Mouse (Mus musculus): ENCODE measurements at regions not wholly inside any gene's neighbourhood (a gene's known extent, or its start where the extent isn't known, plus 50 kb on each side); places are given as distances from the start of the nearest gene placed in this dataset.

- DNase-seq: no peak
These were observed 92.1 kb downstream of the Bcl2l11 start for GRCm38 (mm10) chr2:128217784-128218467.

GRCm38 (mm10) chr2:128218961-128219360, 93.1 kb downstream of the Bcl2l11 start:
- no peak for DNase-seq

GRCm38 (mm10) chr2:128221055-128221454, 95.2 kb downstream of the Bcl2l11 start:
- no peak for DNase-seq

- DNase-seq: no peak
These were observed 95.8 kb downstream of the Bcl2l11 start for GRCm38 (mm10) chr2:128221657-128222056.

GRCm38 (mm10) chr2:128226465-128227047, 100.7 kb downstream of the Bcl2l11 start:
- DNase-seq: no peak

GRCm38 (mm10) chr2:128229730-128230129, 103.9 kb downstream of the Bcl2l11 start:
- no peak for DNase-seq

GRCm38 (mm10) chr2:128230921-128231320, 105.1 kb downstream of the Bcl2l11 start:
- no peak for DNase-seq

GRCm38 (mm10) chr2:128231338-128231737, 105.5 kb downstream of the Bcl2l11 start:
- DNase-seq: no peak

- DNase-seq: no peak
These were observed 106.2 kb downstream of the Bcl2l11 start for GRCm38 (mm10) chr2:128232027-128232426.

- no peak for DNase-seq
These were observed 109.3 kb downstream of the Bcl2l11 start for GRCm38 (mm10) chr2:128235127-128235526.

- DNase-seq: no peak
These were observed 113.6 kb downstream of the Bcl2l11 start for GRCm38 (mm10) chr2:128239451-128239850.

GRCm38 (mm10) chr2:128240054-128240453, 114.2 kb downstream of the Bcl2l11 start:
- no peak for DNase-seq

GRCm38 (mm10) chr2:128240536-128241279, 114.9 kb downstream of the Bcl2l11 start:
- DNase-seq: no peak

GRCm38 (mm10) chr2:128241280-128241665, 115.4 kb downstream of the Bcl2l11 start:
- no peak for DNase-seq

GRCm38 (mm10) chr2:128245544-128245943, 119.7 kb downstream of the Bcl2l11 start:
- DNase-seq: peak; percentile 16

GRCm38 (mm10) chr2:128247967-128248366, 122.1 kb downstream of the Bcl2l11 start:
- no peak for DNase-seq

GRCm38 (mm10) chr2:128249188-128249587, 123.3 kb downstream of the Bcl2l11 start:
- DNase-seq: no peak

GRCm38 (mm10) chr2:128249607-128250006, 123.8 kb downstream of the Bcl2l11 start:
- no peak for DNase-seq

- DNase-seq: no peak
These were observed 125.0 kb downstream of the Bcl2l11 start for GRCm38 (mm10) chr2:128250841-128251240.

- no peak for DNase-seq
These were observed 130.8 kb downstream of the Bcl2l11 start for GRCm38 (mm10) chr2:128256651-128257050.

GRCm38 (mm10) chr2:128257262-128257661, 131.4 kb downstream of the Bcl2l11 start:
- DNase-seq: no peak

GRCm38 (mm10) chr2:128263880-128264279, 138.0 kb downstream of the Bcl2l11 start:
- DNase-seq: no peak

GRCm38 (mm10) chr2:128265014-128265990, 139.5 kb downstream of the Bcl2l11 start:
- no peak for DNase-seq
